Comparison of ENCODE assay signal across 10 mouse cellular contexts in the genomic region with DNA sequence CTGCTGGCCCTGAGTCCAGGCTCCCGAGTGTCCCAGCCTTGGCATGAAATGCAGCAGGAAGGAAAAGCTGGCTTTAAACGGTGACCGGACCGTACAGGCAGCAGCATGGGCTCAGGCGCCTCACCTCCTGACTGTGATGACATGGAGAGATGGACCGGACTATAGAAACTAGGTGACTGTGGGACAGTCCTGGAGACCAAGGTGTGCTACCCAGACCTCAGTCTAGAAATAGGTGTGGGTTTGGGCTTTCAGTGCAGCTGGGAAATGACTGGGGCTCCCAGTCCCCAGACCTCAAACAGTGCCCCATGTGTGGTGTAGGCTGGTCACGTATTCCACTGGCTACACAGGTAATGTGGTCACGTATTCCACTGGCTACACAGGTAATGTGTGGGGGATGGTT. TPM values are rescaled to one million over a fixed set of nuclear protein-coding genes. Genes with fewer than 3 reads are reported as not detected.
DNase-seq lines count a peak whose midpoint lies in the region; ATAC-seq and TF ChIP-seq lines count a peak whose summit lies in the region.
"Had no signal": no experiment of that assay in that cellular context is flagged by ENCODE, and none has a peak within 500 bp of the region (broad histone marks: within the 10 kb centered on the region; RNA-seq: fewer than 3 reads in every experiment).

No protein-coding gene starts in this region.

- DNase-seq in gastrocnemius, adult 2 months = no peak
- no peak for DNase-seq in gastrocnemius, adult 18-20 months (ENCODE audit: low spot score)
- no peak for DNase-seq in kidney, postnatal 0 days (ENCODE audit: low spot score)
- DNase-seq in kidney, adult 9 months = no peak
- no peak for DNase-seq in right cerebral cortex, postnatal 4 days
- DNase-seq in layer of hippocampus, adult 9-10 months (ENCODE audit: low spot score) = no peak

- H3K4me2 ChIP-seq in kidney, postnatal 0 days (ENCODE audit: low read length) = peak overlapping the region; percentile 18
- peak overlapping the region; percentile 28; the same call in 1 of the 2 replicates for H3K4me2 ChIP-seq in liver, embryonic 16.5 days (ENCODE audit: low read depth, low read length)

- WGBS in kidney, postnatal 0 days = 81% methylated on average over 8 of the region's 8 CpGs
- 51% methylated on average over 8 of the region's 8 CpGs for WGBS in liver, embryonic 16.5 days (ENCODE audit: insufficient replicate concordance)

- ATAC-seq in kidney, postnatal 0 days (replicated peaks; ENCODE audit: low FRiP score, low read depth) = no peak
- no peak for ATAC-seq in liver, embryonic 16.5 days (ENCODE audit: low read depth)

- intact Hi-C loops in gastrocnemius, adult 2 months (cut with DNase I) = loop anchor here (5.0 kb wide), 1 partner anchor 34 kb away; a partner anchor contains a TSS

- peaks cover 32% of the 10 kb centered on the region for H3K36me3 ChIP-seq in kidney, postnatal 0 days (ENCODE audit: insufficient read depth, low read length)
- peaks cover 26% of the 10 kb centered on the region for H3K36me3 ChIP-seq in liver, embryonic 16.5 days (ENCODE audit: control insufficient read depth, insufficient read depth)

- peak overlapping the region; percentile 84 for H3K27ac ChIP-seq in gastrocnemius, adult 2 months
- H3K27ac ChIP-seq in kidney, postnatal 0 days = peak overlapping the region; percentile 80
- peak overlapping the region; percentile 75 for H3K27ac ChIP-seq in brown adipose tissue, adult 24 weeks (replicated peaks; ENCODE audit: low read depth, low read length)
- peak overlapping the region; percentile 68 for H3K27ac ChIP-seq in liver, embryonic 16.5 days (ENCODE audit: low read length)

- TF ChIP-seq CTCF in gastrocnemius, adult 2 months (IDR thresholded peaks at IDR 0.05) = no peak
- no peak for TF ChIP-seq CTCF in kidney, postnatal 0 days (IDR thresholded peaks at IDR 0.05; ENCODE audit: low read depth)

- no peak overlapping the region for H3K9ac ChIP-seq in kidney, postnatal 0 days (ENCODE audit: low read depth, low read length)
- 0 out of 2 replicates have a peak overlapping the region, but pooled peaks have one; percentile 4 for H3K9ac ChIP-seq in liver, embryonic 16.5 days (ENCODE audit: low read depth, low read length)

- peaks cover 8% of the 10 kb centered on the region; the same call in 1 of the 2 replicates for H3K4me1 ChIP-seq in kidney, postnatal 0 days (replicated peaks; ENCODE audit: insufficient read depth, low read length)
- H3K4me1 ChIP-seq in brown adipose tissue, adult 24 weeks (ENCODE audit: control insufficient read depth, insufficient read depth, insufficient read length, low read length) = no peaks in the 10 kb centered on the region
- H3K4me1 ChIP-seq in liver, embryonic 16.5 days (ENCODE audit: control insufficient read depth, low read depth, low read length) = peaks cover 43% of the 10 kb centered on the region

- H3K9me3 ChIP-seq in kidney, postnatal 0 days (replicated peaks; ENCODE audit: low read length) = no peaks in the 10 kb centered on the region
- H3K9me3 ChIP-seq in liver, embryonic 16.5 days (replicated peaks; ENCODE audit: control insufficient read depth, low read length) = no peaks in the 10 kb centered on the region

- peak overlapping the region; percentile 65 for H3K4me3 ChIP-seq in gastrocnemius, adult 2 months
- H3K4me3 ChIP-seq in kidney, postnatal 0 days (replicated peaks; ENCODE audit: low read depth, low read length) = no peak overlapping the region
- H3K4me3 ChIP-seq in brown adipose tissue, adult 24 weeks (ENCODE audit: insufficient read depth, low read depth, low read length) = peak overlapping the region; percentile 34; the same call in 1 of the 2 replicates
- no peak overlapping the region for H3K4me3 ChIP-seq in liver, embryonic 16.5 days (ENCODE audit: low read depth, low read length)

- no peaks in the 10 kb centered on the region for H3K27me3 ChIP-seq in kidney, postnatal 0 days (ENCODE audit: insufficient read depth, low read length)
- H3K27me3 ChIP-seq in liver, embryonic 16.5 days (ENCODE audit: control insufficient read depth, insufficient read depth, low read depth, low read length) = no peaks in the 10 kb centered on the region

RNA-seq across cellular contexts. Expression of a gene that starts 16.6 kb away (rescaled TPM):
- total RNA-seq in gastrocnemius, adult 2 months (2021) = 1 to 10 TPM; 3.9 to 4.6 TPM
- total RNA-seq in gastrocnemius, adult 18-20 months (2021) = 1 to 10 TPM; 3.4 to 4.0 TPM
- polyA plus RNA-seq in kidney, postnatal 0 days (2015; fragmentation: Nextera tagmentation; extraction: Ambion mirVana) = 160 and 189 TPM in 2 replicates
- 2.1 and 5.5 TPM in 2 replicates for polyA plus RNA-seq in brown adipose tissue, adult 24 weeks (2012; ENCODE audit: insufficient read depth, insufficient read length, missing spikeins)
- polyA plus RNA-seq in liver, embryonic 16.5 days (2015; fragmentation: Nextera tagmentation; extraction: Ambion mirVana) = 19.4 and 22.7 TPM in 2 replicates

RNA-seq across cellular contexts. Expression of a gene that starts 31.3 kb away (rescaled TPM):
- 10 to 100 TPM; 17.3 to 20.1 TPM for total RNA-seq in gastrocnemius, adult 2 months (2021)
- total RNA-seq in gastrocnemius, adult 18-20 months (2021) = 10 to 100 TPM; 13.3 to 16.2 TPM
- 25.8 and 27.8 TPM in 2 replicates for polyA plus RNA-seq in kidney, postnatal 0 days (2015; fragmentation: Nextera tagmentation; extraction: Ambion mirVana)
- polyA plus RNA-seq in brown adipose tissue, adult 24 weeks (2012; ENCODE audit: insufficient read depth, insufficient read length, missing spikeins) = 15.1 and 17.6 TPM in 2 replicates
- 15.4 and 16.1 TPM in 2 replicates for polyA plus RNA-seq in liver, embryonic 16.5 days (2015; fragmentation: Nextera tagmentation; extraction: Ambion mirVana)

RNA-seq across cellular contexts. Expression of a gene that starts 32.2 kb away (rescaled TPM):
- total RNA-seq in gastrocnemius, adult 2 months (2021) = 10 to 100 TPM; 15.4 to 19.6 TPM
- 10 to 100 TPM; 16.1 to 17.3 TPM for total RNA-seq in gastrocnemius, adult 18-20 months (2021)
- polyA plus RNA-seq in kidney, postnatal 0 days (2015; fragmentation: Nextera tagmentation; extraction: Ambion mirVana) = 45.6 and 49.2 TPM in 2 replicates
- polyA plus RNA-seq in brown adipose tissue, adult 24 weeks (2012; ENCODE audit: insufficient read depth, insufficient read length, missing spikeins) = 37.1 and 53.8 TPM in 2 replicates
- 10.0 and 11.8 TPM in 2 replicates for polyA plus RNA-seq in liver, embryonic 16.5 days (2015; fragmentation: Nextera tagmentation; extraction: Ambion mirVana)

RNA-seq across cellular contexts. Expression of a gene that starts 46.8 kb away (rescaled TPM):
- not detected for total RNA-seq in gastrocnemius, adult 2 months (2021)
- total RNA-seq in gastrocnemius, adult 18-20 months (2021) = not detected
- not detected in 2 replicates for polyA plus RNA-seq in kidney, postnatal 0 days (2015; fragmentation: Nextera tagmentation; extraction: Ambion mirVana)
- polyA plus RNA-seq in brown adipose tissue, adult 24 weeks (2012; ENCODE audit: insufficient read depth, insufficient read length, missing spikeins) = not detected in 2 replicates
- polyA plus RNA-seq in liver, embryonic 16.5 days (2015; fragmentation: Nextera tagmentation; extraction: Ambion mirVana) = not detected in 2 replicates
- total RNA-seq: left cerebral cortex, postnatal 25 days had no signal
- polyA plus RNA-seq: C2C12 had no signal

RNA-seq across cellular contexts. Expression of a gene that starts 51.8 kb away (rescaled TPM):
- not detected for total RNA-seq in gastrocnemius, adult 2 months (2021)
- not detected for total RNA-seq in gastrocnemius, adult 18-20 months (2021)
- polyA plus RNA-seq in kidney, postnatal 0 days (2015; fragmentation: Nextera tagmentation; extraction: Ambion mirVana) = not detected in 2 replicates
- polyA plus RNA-seq in brown adipose tissue, adult 24 weeks (2012; ENCODE audit: insufficient read depth, insufficient read length, missing spikeins) = not detected in 2 replicates
- polyA plus RNA-seq in liver, embryonic 16.5 days (2015; fragmentation: Nextera tagmentation; extraction: Ambion mirVana) = 0.02 TPM in 1 of 2 replicates, not detected in the other
- polyA plus RNA-seq: C2C12 had no signal

Comparison
In these comparisons a context has a peak if more than half of its experiments do, and no peak if none do; other contexts are left out.
1. H3K4me3 ChIP-seq: peak in gastrocnemius, adult 2 months (single experiment) and brown adipose tissue, adult 24 weeks (single experiment); none in kidney, postnatal 0 days (single experiment) and liver, embryonic 16.5 days (single experiment).
2. Peak in every context shown above with its lines, with median percentiles within 50 percentile points of each other: H3K27ac ChIP-seq.